Mouse (Mus musculus) forebrain, embryonic 12.5 days (tissue): ENCODE results near the gene Csf2. TPM values are rescaled to one million over a fixed set of nuclear protein-coding genes. Genes with fewer than 3 reads are reported as not detected.

ENCODE experiments used
- ATAC-seq: fragments of 200-750 bp; cut with Nextera tagmentation; 2 replicates; pipeline ENCODE4 v1.8.0; 2017; ENCODE audit warnings: moderate TSS enrichment; ENCODE audit not compliant: low FRiP score
- H3K27ac ChIP-seq: fragments of 300-500 bp; sonication (generic); 2 replicates; pipeline ENCODE4 v1.5.1; 2016; ENCODE audit warnings: mild to moderate bottlenecking
- H3K27me3 ChIP-seq: fragments of 300-500 bp; sonication (generic); 2 replicates; pipeline ENCODE4 v1.6.1; 2016; ENCODE audit warnings: mild to moderate bottlenecking
- H3K36me3 ChIP-seq: fragments of 300-500 bp; sonication (generic); replicated peaks from 2 replicates; pipeline ENCODE4 v1.6.1; 2016; ENCODE audit warnings: mild to moderate bottlenecking
- H3K4me1 ChIP-seq: fragments of 300-500 bp; sonication (generic); 2 replicates; pipeline ENCODE4 v1.6.1; 2016
- H3K4me2 ChIP-seq: fragments of 300-500 bp; sonication (generic); 2 replicates; pipeline ENCODE4 v1.6.1; 2016; ENCODE audit warnings: mild to moderate bottlenecking, moderate library complexity
- H3K4me3 ChIP-seq: fragments of 300-500 bp; sonication (generic); replicated peaks from 2 replicates; pipeline ENCODE4 v1.5.1; 2016; ENCODE audit warnings: mild to moderate bottlenecking
- H3K9ac ChIP-seq: fragments of 300-500 bp; sonication (generic); 2 replicates; pipeline ENCODE4 v1.6.1; 2016; ENCODE audit warnings: mild to moderate bottlenecking
- H3K9me3 ChIP-seq: fragments of 300-500 bp; sonication (generic); 2 replicates; pipeline ENCODE4 v1.6.1; 2016
- WGBS: fragments of 180-500 bp; shearing (Covaris S2); methylation state at CpG from one replicate; pipeline ENCODE4 v1.1.7; 2016; 5-methylcytosine and 5-hydroxymethylcytosine counted together
- polyA plus RNA-seq: library from polyadenylated mRNA; unstranded; fragments of >200 nt; fragmentation: Nextera tagmentation; extraction: Ambion mirVana; gene quantifications from 2 replicates; pipeline ENCODE4 v1.2.1, GENCODE M21; 2016

The Csf2 gene
- polyA plus RNA-seq, 1 experiment from 2014 or later, result not detected

DNA sequence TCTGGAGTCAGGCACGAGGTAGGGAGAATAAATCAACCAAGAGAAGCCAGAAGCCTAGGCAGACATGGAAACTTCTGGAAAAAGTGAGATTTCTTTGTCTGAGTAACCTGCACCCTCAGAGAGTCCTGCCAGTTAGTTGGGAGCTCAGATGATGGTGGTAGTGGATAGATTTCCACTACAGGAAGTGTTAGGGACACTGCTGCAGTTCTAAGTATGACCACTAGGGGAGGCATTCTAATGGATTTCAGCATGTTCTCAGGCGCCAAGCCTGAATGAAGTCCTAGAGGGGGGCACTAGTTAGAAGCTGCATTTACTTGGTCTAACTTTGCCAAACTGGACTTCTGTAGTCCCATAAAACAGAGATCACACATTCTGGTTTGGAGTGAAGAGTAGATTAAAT is 15.1 kb upstream of the Csf2 start:
- Histone ChIP-seq H3K27ac (no peak overlapping the region), H3K36me3 (no peaks in the 10 kb centered on the region), H3K4me1 (no peaks in the 10 kb centered on the region), H3K9ac (no peak overlapping the region), H3K27me3 (no peaks in the 10 kb centered on the region), H3K9me3 (no peaks in the 10 kb centered on the region), H3K4me2 (no peak overlapping the region), H3K4me3 (no peak overlapping the region)
- 46% methylated on average over 2 of the region's 2 CpGs for WGBS
- ATAC-seq, result no peak

DNA sequence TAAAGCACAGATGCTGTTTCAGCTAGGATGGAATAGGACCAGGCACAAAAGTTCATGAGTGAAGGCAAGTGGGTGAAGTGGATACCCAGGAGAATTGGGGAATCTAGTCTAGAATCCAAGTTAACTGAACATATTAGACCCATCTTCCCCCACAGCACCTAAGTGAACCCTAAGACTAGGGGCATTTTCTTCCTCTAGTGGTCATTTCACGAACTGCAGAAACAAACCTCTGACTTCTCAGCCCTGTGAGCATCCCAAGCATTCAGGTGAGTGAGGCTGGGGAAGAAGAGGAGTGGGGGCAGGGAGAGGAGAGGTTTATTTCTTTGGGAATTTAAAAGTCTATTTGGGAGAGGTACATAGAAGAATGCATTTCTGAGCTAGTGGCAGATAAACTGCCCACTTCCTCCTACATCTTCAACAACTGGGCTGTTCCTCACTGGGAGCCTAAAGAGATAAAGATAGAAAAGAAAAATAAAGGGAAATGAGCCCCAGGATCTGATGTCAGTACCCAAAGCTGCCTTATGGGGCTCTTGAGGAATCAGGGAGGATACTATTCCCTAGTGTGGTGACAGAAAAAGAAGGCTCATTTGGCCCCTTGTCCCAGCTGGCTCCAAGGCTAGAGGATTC is 14.1 kb upstream of the Csf2 start:
- Histone ChIP-seq H3K27me3 (no peaks in the 10 kb centered on the region), H3K4me1 (no peaks in the 10 kb centered on the region), H3K4me2 (no peak overlapping the region), H3K4me3 (no peak overlapping the region), H3K9me3 (no peaks in the 10 kb centered on the region), H3K9ac (no peak overlapping the region), H3K36me3 (no peaks in the 10 kb centered on the region), H3K27ac (no peak overlapping the region)
- WGBS, result 4% methylated on average over 1 of the region's 1 CpGs
- ATAC-seq, result no peak

DNA sequence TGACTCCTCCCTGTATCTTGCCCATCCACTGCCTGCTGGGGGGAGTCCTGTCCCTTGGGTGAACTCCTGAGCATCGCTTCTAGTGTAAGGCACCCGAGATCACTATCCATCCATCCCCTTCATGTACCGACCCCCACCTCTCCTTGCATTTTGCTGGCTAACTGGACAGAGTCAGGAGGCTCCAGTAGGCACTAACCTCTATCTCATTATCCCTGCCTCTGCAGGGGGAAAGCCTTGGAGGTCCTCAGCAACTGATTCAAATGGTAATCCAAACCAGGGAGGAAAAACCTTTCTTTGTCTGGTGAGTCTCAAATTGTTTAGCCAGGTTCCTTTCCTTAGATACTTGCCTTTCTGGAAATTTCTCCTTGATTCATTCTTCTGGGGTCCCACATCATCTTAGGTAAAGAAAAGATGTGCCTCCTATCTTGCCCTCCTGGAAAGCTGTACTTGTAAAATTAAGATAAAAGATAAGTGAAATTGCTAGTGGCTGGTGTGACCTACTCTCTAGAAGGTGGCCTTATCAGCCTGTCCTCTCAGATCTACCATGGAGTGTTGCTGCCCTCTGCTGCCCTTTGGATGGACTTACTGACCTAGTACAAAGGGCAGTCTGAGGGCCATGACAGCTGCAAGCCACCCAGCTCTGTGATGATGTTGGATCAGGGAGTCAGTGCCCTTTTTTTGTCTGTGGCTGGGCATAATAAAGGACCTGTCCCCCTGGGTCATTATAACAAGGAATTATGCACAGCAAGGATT is 7.3 kb upstream of the Csf2 start:
- Histone ChIP-seq H3K27me3 (no peaks in the 10 kb centered on the region), H3K4me1 (no peaks in the 10 kb centered on the region), H3K27ac (no peak overlapping the region), H3K4me3 (no peak overlapping the region), H3K9me3 (no peaks in the 10 kb centered on the region), H3K4me2 (no peak overlapping the region), H3K9ac (no peak overlapping the region), H3K36me3 (no peaks in the 10 kb centered on the region)
- no peak for ATAC-seq
- WGBS, result 28% methylated on average over 3 of the region's 3 CpGs

DNA sequence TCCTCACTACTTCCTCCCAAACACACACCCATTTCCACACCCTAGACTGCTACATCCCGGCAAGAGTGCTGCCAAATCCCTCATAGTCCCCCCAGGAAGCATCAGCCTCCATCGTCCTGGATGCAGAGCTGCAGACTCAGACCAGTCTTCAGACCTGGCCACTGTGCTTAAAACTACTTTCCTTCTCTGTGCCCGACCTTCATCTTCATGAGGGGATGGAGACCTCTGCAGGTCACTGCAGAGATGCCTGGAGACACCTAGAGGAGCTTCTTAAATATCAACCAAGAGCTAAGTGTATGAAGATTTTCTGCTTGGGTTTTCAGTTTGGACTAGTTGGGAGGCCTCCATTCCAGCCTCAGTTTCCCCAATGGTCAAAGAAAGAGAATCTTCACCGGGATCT is 4.6 kb upstream of the Csf2 start:
- Histone ChIP-seq H3K27me3 (no peaks in the 10 kb centered on the region), H3K9ac (no peak overlapping the region), H3K36me3 (no peaks in the 10 kb centered on the region), H3K4me1 (no peaks in the 10 kb centered on the region), H3K9me3 (no peaks in the 10 kb centered on the region), H3K4me3 (no peak overlapping the region), H3K27ac (no peak overlapping the region), H3K4me2 (no peak overlapping the region)
- no peak for ATAC-seq
- 63% methylated on average over 4 of the region's 4 CpGs for WGBS

DNA sequence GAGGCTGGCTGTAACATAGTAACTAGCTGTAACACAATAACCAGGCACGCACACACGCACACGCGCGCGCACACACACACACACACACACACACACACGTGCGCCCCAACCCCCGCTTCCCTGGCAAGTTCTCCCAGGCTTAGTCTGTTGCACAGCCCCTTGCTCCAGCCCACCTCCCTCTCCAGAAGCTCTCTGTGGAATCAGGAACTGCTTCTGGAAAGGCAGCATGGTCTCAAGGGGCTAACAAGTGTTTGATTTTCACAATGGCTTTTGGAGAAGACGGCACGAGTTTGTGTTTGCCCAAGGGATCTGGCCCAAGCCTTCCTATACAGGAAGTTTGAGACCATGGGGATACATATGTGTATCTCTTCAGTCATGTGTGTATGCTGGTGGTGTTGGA is 1.1 kb upstream of the Csf2 start:
- ATAC-seq, result no peak
- H3K27ac ChIP-seq, result no peak overlapping the region
- H3K9ac ChIP-seq, result no peak overlapping the region
- H3K36me3 ChIP-seq, result no peaks in the 10 kb centered on the region
- H3K27me3 ChIP-seq, result no peaks in the 10 kb centered on the region
- H3K4me1 ChIP-seq, result no peaks in the 10 kb centered on the region
- WGBS, result 94% methylated on average over 11 of the region's 11 CpGs
- H3K4me2 ChIP-seq, result no peak overlapping the region
- no peaks in the 10 kb centered on the region for H3K9me3 ChIP-seq
- no peak overlapping the region for H3K4me3 ChIP-seq

DNA sequence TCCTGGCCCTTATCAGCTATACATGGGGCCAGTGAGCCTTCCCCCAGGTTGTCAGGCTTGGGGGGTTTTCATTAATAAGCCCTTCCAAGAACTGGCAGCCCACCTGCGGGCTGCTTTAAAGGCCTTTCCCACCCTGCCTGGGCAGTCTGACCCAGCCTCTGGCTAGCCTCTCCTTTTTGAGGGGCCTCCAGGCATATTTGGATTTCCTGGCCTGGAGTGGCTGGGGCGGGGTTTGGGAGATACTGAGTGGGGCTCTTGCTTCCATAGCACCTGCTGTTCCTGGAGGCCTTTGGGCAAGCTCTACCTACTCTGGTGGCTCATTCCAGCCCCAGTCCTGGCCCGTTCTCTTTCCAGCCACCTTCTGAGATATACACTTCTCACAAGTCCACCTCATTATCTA is 281 bp upstream of the Csf2 start:
- Histone ChIP-seq H3K9ac (no peak overlapping the region), H3K36me3 (no peaks in the 10 kb centered on the region), H3K9me3 (no peaks in the 10 kb centered on the region), H3K4me2 (no peak overlapping the region), H3K27me3 (no peaks in the 10 kb centered on the region), H3K4me1 (no peaks in the 10 kb centered on the region), H3K27ac (no peak overlapping the region), H3K4me3 (no peak overlapping the region)
- ATAC-seq, result no peak
- 79% methylated on average over 3 of the region's 3 CpGs for WGBS

DNA sequence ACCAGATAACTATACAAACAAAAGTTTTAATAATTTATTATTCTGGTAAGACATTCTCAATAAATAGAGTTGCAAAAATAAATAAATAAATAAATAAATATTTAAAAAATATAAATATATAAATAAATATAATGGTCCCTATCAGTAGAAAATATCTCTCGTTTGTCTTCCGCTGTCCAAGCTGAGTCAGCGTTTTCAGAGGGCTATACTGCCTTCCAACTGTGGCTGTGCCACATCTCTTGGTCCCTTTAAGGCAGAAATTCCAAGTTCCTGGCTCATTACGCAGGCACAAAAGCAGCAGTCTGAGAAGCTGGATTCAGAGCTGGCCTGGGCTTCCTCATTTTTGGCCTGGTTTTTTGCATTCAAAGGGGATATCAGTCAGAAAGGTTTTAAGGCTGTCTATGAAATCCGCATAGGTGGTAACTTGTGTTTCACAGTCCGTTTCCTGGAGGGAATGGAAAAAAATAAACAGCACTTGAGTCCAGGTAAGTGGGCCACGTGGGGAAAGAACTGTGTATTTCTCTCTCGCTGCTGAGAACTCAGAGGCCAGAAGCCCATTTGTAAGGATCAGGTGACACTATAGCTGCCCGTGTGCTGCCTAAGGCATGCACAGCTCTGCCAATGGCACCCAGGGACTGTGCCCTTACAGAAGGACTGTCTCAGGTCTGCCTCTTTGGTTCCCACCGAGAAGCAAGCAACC is 2.1 kb downstream of the Csf2 start:
- Histone ChIP-seq H3K4me2 (no peak overlapping the region), H3K9ac (no peak overlapping the region), H3K27ac (no peak overlapping the region), H3K36me3 (no peaks in the 10 kb centered on the region), H3K4me1 (no peaks in the 10 kb centered on the region), H3K9me3 (no peaks in the 10 kb centered on the region), H3K27me3 (no peaks in the 10 kb centered on the region), H3K4me3 (no peak overlapping the region)
- WGBS, result 77% methylated on average over 10 of the region's 10 CpGs
- no peak for ATAC-seq

DNA sequence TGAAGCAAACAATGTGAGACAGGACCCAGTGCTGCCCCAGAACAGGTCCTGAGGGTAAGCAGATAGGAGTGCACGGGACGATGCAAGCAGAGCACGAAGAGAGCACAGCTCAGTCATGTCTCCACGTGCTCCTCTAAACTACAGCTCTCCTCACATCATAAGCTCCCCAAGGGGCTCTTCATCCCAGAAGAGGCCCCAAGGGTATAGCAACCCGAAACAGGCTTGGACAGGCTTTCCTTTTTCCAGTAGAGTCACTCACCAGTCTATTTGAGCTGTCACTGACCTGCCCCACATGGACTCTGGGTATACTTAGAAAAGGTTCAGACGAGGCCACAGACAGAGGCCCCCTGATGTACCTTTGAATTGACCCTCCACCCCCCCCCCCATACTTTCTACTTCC is 5.0 kb downstream of the Csf2 start:
- no peaks in the 10 kb centered on the region for H3K36me3 ChIP-seq
- H3K9ac ChIP-seq, result no peak overlapping the region
- H3K27ac ChIP-seq, result no peak overlapping the region
- no peaks in the 10 kb centered on the region for H3K9me3 ChIP-seq
- H3K4me3 ChIP-seq, result no peak overlapping the region
- no peaks in the 10 kb centered on the region for H3K27me3 ChIP-seq
- no peak for ATAC-seq
- H3K4me2 ChIP-seq, result no peak overlapping the region
- WGBS, result 75% methylated on average over 6 of the region's 6 CpGs
- H3K4me1 ChIP-seq, result no peaks in the 10 kb centered on the region

DNA sequence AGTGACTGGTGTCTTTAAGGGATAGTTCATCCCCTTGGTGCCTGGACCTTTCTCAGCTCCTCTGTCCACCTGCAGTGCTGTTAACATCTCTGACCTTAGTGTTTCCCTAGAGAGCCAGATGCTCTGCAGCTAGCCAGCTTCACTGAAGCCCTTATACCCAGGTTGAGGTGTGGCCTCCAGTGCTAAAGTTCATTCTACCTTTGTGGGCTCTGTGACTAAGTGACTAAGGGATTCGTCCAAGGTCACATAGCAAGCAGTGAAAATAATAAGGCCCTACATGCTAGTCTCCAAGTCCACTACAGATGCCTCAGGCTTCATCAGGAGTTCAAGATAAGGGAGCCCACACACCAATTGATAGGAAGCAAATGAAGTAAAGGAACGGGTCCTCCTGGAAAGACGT is 7.0 kb downstream of the Csf2 start:
- ATAC-seq, result no peak
- Histone ChIP-seq H3K4me3 (no peak overlapping the region), H3K27me3 (no peaks in the 10 kb centered on the region), H3K36me3 (no peaks in the 10 kb centered on the region), H3K9ac (no peak overlapping the region), H3K4me1 (no peaks in the 10 kb centered on the region), H3K9me3 (no peaks in the 10 kb centered on the region), H3K27ac (no peak overlapping the region), H3K4me2 (no peak overlapping the region)
- WGBS, result 91% methylated on average over 3 of the region's 3 CpGs

DNA sequence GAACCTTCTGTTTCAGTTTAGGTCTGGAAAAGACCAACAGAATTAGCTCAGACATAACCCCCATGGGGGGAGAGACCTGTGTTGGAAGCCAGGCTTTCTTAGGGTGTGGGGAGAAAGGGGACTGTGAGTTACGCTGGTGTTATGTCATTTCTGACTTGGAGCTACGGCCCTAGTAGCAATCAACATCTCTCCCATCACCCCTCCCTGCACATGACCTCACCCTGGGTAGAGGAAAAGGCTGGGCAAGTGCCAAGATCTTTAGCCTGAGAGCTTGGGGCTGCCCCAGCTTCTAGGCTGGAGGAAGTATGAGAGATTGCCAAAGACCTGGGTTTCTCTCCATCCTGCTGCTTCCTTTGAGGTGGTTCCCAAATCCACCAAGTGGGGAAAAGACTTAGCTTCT is 12.5 kb downstream of the Csf2 start:
- Histone ChIP-seq H3K4me1 (no peaks in the 10 kb centered on the region), H3K27me3 (no peaks in the 10 kb centered on the region), H3K4me2 (no peak overlapping the region), H3K9me3 (no peaks in the 10 kb centered on the region), H3K27ac (no peak overlapping the region), H3K4me3 (no peak overlapping the region), H3K9ac (no peak overlapping the region), H3K36me3 (no peaks in the 10 kb centered on the region)
- WGBS, result 93% methylated on average over 2 of the region's 2 CpGs
- ATAC-seq, result no peak

DNA sequence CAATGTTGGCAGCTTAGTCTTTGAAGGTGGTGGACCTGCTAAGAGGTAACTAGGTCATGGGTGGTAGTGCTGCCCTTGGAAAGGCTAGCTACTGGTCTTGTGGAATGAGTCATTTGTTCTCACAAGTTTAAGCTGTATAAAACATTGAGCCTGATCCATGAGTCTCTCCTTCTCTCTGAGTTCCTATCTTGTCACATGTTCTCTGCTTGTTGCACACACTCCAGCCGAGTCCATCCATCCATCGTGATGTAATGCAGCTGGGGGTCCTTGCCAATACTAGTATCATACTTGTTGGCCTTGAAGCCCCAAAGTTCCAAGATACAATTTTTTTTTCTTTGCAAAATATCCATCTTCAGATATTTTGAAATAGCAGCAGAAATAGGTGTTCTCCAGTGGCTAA is 22.0 kb downstream of the Csf2 start:
- Histone ChIP-seq H3K9me3 (no peaks in the 10 kb centered on the region), H3K27ac (no peak overlapping the region), H3K4me3 (no peak overlapping the region), H3K36me3 (no peaks in the 10 kb centered on the region), H3K27me3 (no peaks in the 10 kb centered on the region), H3K4me1 (no peaks in the 10 kb centered on the region), H3K4me2 (no peak overlapping the region), H3K9ac (no peak overlapping the region)
- 100% methylated on average over 2 of the region's 2 CpGs for WGBS
- no peak for ATAC-seq

DNA sequence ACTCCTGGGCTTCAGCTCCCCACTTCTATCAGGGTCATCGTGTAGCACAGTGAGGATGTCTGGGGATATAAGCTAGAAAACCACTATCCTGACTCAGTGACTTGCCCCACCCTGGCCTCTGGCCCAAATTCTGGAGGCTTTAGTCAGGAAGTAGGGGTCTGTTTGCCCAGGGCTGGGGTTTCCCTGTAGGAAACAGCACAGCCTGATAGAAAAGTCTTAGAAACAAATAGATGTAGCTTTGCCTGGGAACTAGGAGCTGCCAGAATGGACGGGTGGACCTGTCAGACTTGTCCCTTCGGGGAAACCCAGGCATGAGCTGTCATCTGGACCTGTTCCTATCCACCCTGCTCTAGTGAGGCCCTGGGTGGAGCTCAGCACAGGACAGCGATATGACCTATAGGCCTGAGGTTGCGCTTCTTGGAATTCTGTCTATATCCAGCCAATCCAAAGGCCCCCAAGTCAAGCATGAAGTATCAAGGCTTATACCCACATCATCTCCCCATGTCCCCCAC is 24.9 kb downstream of the Csf2 start:
- Histone ChIP-seq H3K4me1 (no peaks in the 10 kb centered on the region), H3K9me3 (no peaks in the 10 kb centered on the region), H3K9ac (no peak overlapping the region), H3K27ac (no peak overlapping the region), H3K36me3 (no peaks in the 10 kb centered on the region), H3K4me3 (no peak overlapping the region), H3K27me3 (no peaks in the 10 kb centered on the region), H3K4me2 (no peak overlapping the region)
- no peak for ATAC-seq
- 89% methylated on average over 5 of the region's 5 CpGs for WGBS
